ENCODE assay signal across 24 mouse cellular contexts in the genomic region with DNA sequence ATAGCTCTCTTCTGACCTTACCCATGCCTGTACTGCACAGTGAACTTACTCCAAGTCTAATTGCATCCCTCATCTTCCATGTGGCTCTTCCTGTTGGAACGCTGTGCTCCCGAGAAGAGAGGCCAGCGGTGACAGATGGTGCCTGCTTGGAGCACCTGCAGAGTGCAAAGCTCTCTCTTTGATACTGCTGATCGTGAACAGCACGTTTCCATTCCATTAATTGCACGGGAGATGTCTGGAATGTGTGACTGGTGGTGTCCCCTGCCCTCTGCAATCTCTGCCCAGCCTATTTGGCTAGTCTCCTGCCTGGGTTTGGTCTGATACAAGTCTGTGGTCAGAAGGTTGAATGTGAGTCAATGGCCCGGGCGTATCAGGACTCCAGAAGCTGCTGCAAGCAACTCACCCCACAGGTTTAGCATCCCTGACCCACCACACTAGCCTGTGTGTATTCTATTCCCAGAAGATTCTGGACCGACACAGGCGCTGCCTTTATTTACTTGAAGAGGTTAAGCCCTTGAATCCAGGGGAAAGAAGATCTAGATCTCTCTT.
DNase-seq lines count a peak whose midpoint lies in the region; ATAC-seq and TF ChIP-seq lines count a peak whose summit lies in the region.
"Had no signal": no experiment of that assay in that cellular context is flagged by ENCODE, and none has a peak within 500 bp of the region (broad histone marks: within the 10 kb centered on the region; RNA-seq: fewer than 3 reads in every experiment).

No protein-coding gene starts in this region.

- no peaks in the 10 kb centered on the region for H3K36me3 ChIP-seq in forebrain, embryonic 11.5 days (ENCODE audit: control insufficient read depth, insufficient read depth, low read length)
- H3K36me3 ChIP-seq in forebrain, embryonic 15.5 days = no peaks in the 10 kb centered on the region
- H3K36me3 ChIP-seq: embryonic facial prominence, embryonic 13.5 days; liver, embryonic 13.5 days; midbrain, embryonic 12.5 days; stomach, embryonic 15.5 days had no signal

- H3K4me1 ChIP-seq in forebrain, embryonic 11.5 days (replicated peaks; ENCODE audit: control insufficient read depth, insufficient read depth, low read length) = no peaks in the 10 kb centered on the region
- 0 out of 2 replicates have a peak, but pooled peaks cover 6% of the 10 kb centered on the region for H3K4me1 ChIP-seq in forebrain, embryonic 15.5 days
- peaks cover 8% of the 10 kb centered on the region for H3K4me1 ChIP-seq in cerebellum, adult 2 months (ENCODE audit: control insufficient read depth, insufficient read depth, low read length)
- H3K4me1 ChIP-seq: liver, embryonic 13.5 days had no signal

- intact Hi-C loops in left cerebral cortex, postnatal 4 days (cut with DNase I) = no loop called here
- intact Hi-C loops in left cerebral cortex, postnatal 36 days (cut with DNase I) = no loop called here

- peak; percentile 48 for DNase-seq in forebrain, embryonic 11.5 days (ENCODE audit: low spot score)
- DNase-seq in left cerebral cortex, postnatal 4 days = peak; percentile 57
- no peak for DNase-seq in left cerebral cortex, postnatal 36 days (ENCODE audit: low spot score in 2 of 2)
- peak; percentile 35 to 62 for DNase-seq in cerebellum, adult 2 months
- peak; percentile 50 to 66 for DNase-seq in cerebellum, postnatal 25 days
- no peak for DNase-seq in adrenal gland, adult 8-10 months
- DNase-seq: embryo, embryonic 11 days; gastrocnemius, postnatal 14 days; heart, adult 2 months; kidney, postnatal 36 days; liver, embryonic 13.5 days; lung, adult 2 months; retina, postnatal 1 day; right cerebral cortex, postnatal 4 days; thymus, adult 2 months; thymus, postnatal 4 days had no signal

- no peaks in the 10 kb centered on the region for H3K27me3 ChIP-seq in forebrain, embryonic 11.5 days (ENCODE audit: control insufficient read depth, insufficient read depth, low read length)
- no peaks in the 10 kb centered on the region for H3K27me3 ChIP-seq in forebrain, embryonic 15.5 days
- no peaks in the 10 kb centered on the region; the same call in 1 of the 2 replicates for H3K27me3 ChIP-seq in cerebellum, adult 2 months (ENCODE audit: control insufficient read depth, insufficient read depth, low read length)
- H3K27me3 ChIP-seq: liver, embryonic 13.5 days; midbrain, embryonic 12.5 days; stomach, embryonic 15.5 days had no signal

- no peak overlapping the region for H3K9ac ChIP-seq in forebrain, embryonic 11.5 days (ENCODE audit: low read length)
- no peak overlapping the region for H3K9ac ChIP-seq in forebrain, embryonic 15.5 days (replicated peaks)
- H3K9ac ChIP-seq: embryonic facial prominence, embryonic 13.5 days; liver, embryonic 13.5 days; midbrain, embryonic 12.5 days; stomach, embryonic 15.5 days had no signal

- no peak overlapping the region for H3K4me3 ChIP-seq in forebrain, embryonic 11.5 days (ENCODE audit: low read depth, low read length)
- H3K4me3 ChIP-seq in forebrain, embryonic 15.5 days = no peak overlapping the region
- H3K4me3 ChIP-seq in cerebellum, adult 2 months (replicated peaks; ENCODE audit: insufficient read depth, low read depth, low read length) = no peak overlapping the region
- H3K4me3 ChIP-seq: embryonic facial prominence, embryonic 13.5 days; erythroblast, embryonic 14.5 days; heart, adult 2 months; liver, embryonic 13.5 days; midbrain, embryonic 12.5 days; stomach, embryonic 15.5 days had no signal

- no peak for TF ChIP-seq CTCF in cerebellum, adult 2 months (IDR thresholded peaks at IDR 0.05; ENCODE audit: borderline replicate concordance, insufficient read depth, low read depth, low read length)

- ATAC-seq in forebrain, embryonic 11.5 days (replicated peaks; ENCODE audit: low FRiP score) = no peak
- ATAC-seq in forebrain, embryonic 15.5 days (replicated peaks) = no peak
- ATAC-seq in granulocyte monocyte progenitor cell, adult 5-6 weeks (replicated peaks; ENCODE audit: poor library complexity, severe bottlenecking) = no peak
- ATAC-seq: forebrain, embryonic 16.5 days; intestine, postnatal 0 days had no signal

- no peaks in the 10 kb centered on the region for H3K9me3 ChIP-seq in forebrain, embryonic 11.5 days (ENCODE audit: control insufficient read depth, low read length)
- no peaks in the 10 kb centered on the region for H3K9me3 ChIP-seq in forebrain, embryonic 15.5 days
- H3K9me3 ChIP-seq: embryonic facial prominence, embryonic 13.5 days; liver, embryonic 13.5 days; midbrain, embryonic 12.5 days; stomach, embryonic 15.5 days had no signal

- TF ChIP-seq POLR2A in cerebellum, adult 2 months (IDR thresholded peaks at IDR 0.05; ENCODE audit: borderline replicate concordance, insufficient read depth, low read length) = no peak

- 82% methylated on average over 10 of the region's 10 CpGs for WGBS in forebrain, embryonic 11.5 days
- 65% methylated on average over 10 of the region's 10 CpGs for WGBS in forebrain, embryonic 15.5 days
- 19% methylated on average over 10 of the region's 10 CpGs for WGBS in cerebellum, adult 2 months

- H3K4me2 ChIP-seq in forebrain, embryonic 11.5 days (ENCODE audit: low read depth, low read length, severe bottlenecking) = no peak overlapping the region
- no peak overlapping the region for H3K4me2 ChIP-seq in forebrain, embryonic 15.5 days (replicated peaks)
- H3K4me2 ChIP-seq: embryonic facial prominence, embryonic 13.5 days; liver, embryonic 13.5 days; midbrain, embryonic 12.5 days; stomach, embryonic 15.5 days had no signal

- H3K27ac ChIP-seq in forebrain, embryonic 11.5 days (ENCODE audit: low read depth, low read length) = no peak overlapping the region
- H3K27ac ChIP-seq in forebrain, embryonic 15.5 days (replicated peaks) = no peak overlapping the region
- H3K27ac ChIP-seq in cerebellum, adult 2 months (ENCODE audit: insufficient read depth, low read length) = no peak overlapping the region
- H3K27ac ChIP-seq: embryonic facial prominence, embryonic 13.5 days; heart, adult 2 months; liver, embryonic 13.5 days; midbrain, embryonic 12.5 days; stomach, embryonic 15.5 days had no signal

Comparison
In these comparisons a context has a peak if more than half of its experiments do, and no peak if none do; other contexts are left out.
1. DNase-seq: peak in forebrain, embryonic 11.5 days (single experiment), left cerebral cortex, postnatal 4 days (single experiment), cerebellum, adult 2 months (2 of 2) and cerebellum, postnatal 25 days (2 of 2); none in left cerebral cortex, postnatal 36 days (0 of 2) and adrenal gland, adult 8-10 months (single experiment).